Mouse (Mus musculus): ENCODE measurements around the gene Ctxn2. TPM values are rescaled to one million over a fixed set of nuclear protein-coding genes. Genes with fewer than 3 reads are reported as not detected.

Ctxn2 gene
- polyA plus RNA-seq, 1 experiment, result not detected

DNA sequence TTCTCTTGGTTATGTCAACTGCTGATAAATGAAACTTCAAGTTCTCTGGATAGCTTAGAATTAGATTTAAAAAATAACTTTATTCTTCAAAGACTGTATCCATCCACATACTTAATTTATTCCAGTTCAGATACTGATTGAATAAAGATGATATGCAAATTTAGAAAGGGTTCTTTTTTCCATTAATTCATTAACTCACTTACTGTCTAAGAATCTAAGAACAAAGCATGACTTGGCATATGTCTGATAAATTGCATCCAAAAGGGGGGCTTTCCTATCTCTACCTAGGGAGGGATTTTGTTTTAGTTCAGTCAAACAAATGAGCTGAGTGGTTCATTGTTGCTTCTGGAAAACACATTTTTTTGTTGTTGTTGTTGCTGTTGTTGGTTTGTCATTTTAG lies 5.8 kb downstream of the Ctxn2 start:
- Histone ChIP-seq H3K4me3 (no peak overlapping the region), H3K36me3 (ENCODE audit: control insufficient read depth, insufficient read depth) (no peaks in the 10 kb centered on the region), H3K4me2 (ENCODE audit: low read depth) (no peak overlapping the region), H3ac (ENCODE audit: control insufficient read depth, insufficient read length) (no peak overlapping the region), H3K79me2 (ENCODE audit: control insufficient read depth, insufficient read depth) (no peaks in the 10 kb centered on the region), H3K27me3 (ENCODE audit: control insufficient read depth, insufficient read depth, insufficient read length) (no peaks in the 10 kb centered on the region)
- no peak for TF ChIP-seq CEBPB (IDR thresholded peaks at IDR 0.05; ENCODE audit: insufficient read depth, poor library complexity, severe bottlenecking)

DNA sequence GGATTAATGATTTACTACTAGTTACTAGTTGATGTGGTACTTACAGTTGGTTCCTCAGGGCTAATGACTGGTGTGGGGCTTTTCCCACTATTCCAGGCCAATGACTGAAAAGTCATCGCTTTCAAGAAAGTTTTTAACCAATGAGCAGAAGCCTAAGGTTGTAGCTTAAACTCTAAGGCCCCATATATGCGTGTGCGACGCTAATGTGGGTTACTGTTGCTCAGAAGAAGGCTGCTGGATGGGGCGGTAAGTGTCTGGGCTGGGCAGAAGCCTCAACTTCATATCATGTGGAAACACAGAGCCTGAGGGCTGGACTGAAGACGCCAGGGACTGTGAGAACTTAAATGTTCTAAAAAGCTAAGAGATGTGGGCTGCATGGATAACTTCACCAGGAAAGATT lies 15.9 kb downstream of the Ctxn2 start, which contains the start of gene Slc12a1:
Gene Slc12a1 (plus strand): TSS at position 118 of the 400 bp plus-strand sequence.
- Histone ChIP-seq H3K4me2 (ENCODE audit: low read depth) (no peak within 1 kb of the TSS), H3K4me3 (no peak within 1 kb of the TSS), H3K79me2 (ENCODE audit: control insufficient read depth, insufficient read depth) (no peaks in the 10 kb centered on the region), H3K27me3 (ENCODE audit: control insufficient read depth, insufficient read depth, insufficient read length) (no peaks in the 10 kb centered on the region), H3K36me3 (ENCODE audit: control insufficient read depth, insufficient read depth) (no peaks in the 10 kb centered on the region), H3ac (ENCODE audit: control insufficient read depth, insufficient read length) (no peak within 1 kb of the TSS)
- no peak for TF ChIP-seq MYOD1 (IDR thresholded peaks at IDR 0.05; ENCODE audit: control insufficient read depth in 1 of 3, insufficient read length in 2 of 3, low read depth in 2 of 3)
- no peak for TF ChIP-seq E2F4 (IDR thresholded peaks at IDR 0.05; ENCODE audit: insufficient read depth)
- TF ChIP-seq SRF (IDR thresholded peaks at IDR 0.05; ENCODE audit: control insufficient read depth, insufficient read length, low read depth), result no peak
- TF ChIP-seq CEBPB (IDR thresholded peaks at IDR 0.05; ENCODE audit: insufficient read depth, poor library complexity, severe bottlenecking), result no peak
- TF ChIP-seq TCF3 (IDR thresholded peaks at IDR 0.05; ENCODE audit: insufficient read length, low read depth), result no peak
- TF ChIP-seq TCF12 (IDR thresholded peaks at IDR 0.05; ENCODE audit: insufficient read depth, poor library complexity, severe bottlenecking), result no peak
- TF ChIP-seq USF1 (IDR thresholded peaks at IDR 0.05; ENCODE audit: low read depth), result no peak
- no peak for TF ChIP-seq REST (IDR thresholded peaks at IDR 0.05; ENCODE audit: insufficient read depth, insufficient read length)
- no peak for TF ChIP-seq POLR2AphosphoS2 (IDR thresholded peaks at IDR 0.05; ENCODE audit: insufficient read length, low read depth)
- no peak for TF ChIP-seq MYOG (IDR thresholded peaks at IDR 0.05; ENCODE audit: control insufficient read depth in 1 of 3, insufficient read depth in 1 of 3, insufficient read length in 2 of 3, low read depth in 2 of 3)
- TF ChIP-seq MAX (IDR thresholded peaks at IDR 0.05; ENCODE audit: low read depth), result no peak
- no peak for TF ChIP-seq POLR2A (IDR thresholded peaks at IDR 0.05; ENCODE audit: insufficient read length, low read depth)

DNA sequence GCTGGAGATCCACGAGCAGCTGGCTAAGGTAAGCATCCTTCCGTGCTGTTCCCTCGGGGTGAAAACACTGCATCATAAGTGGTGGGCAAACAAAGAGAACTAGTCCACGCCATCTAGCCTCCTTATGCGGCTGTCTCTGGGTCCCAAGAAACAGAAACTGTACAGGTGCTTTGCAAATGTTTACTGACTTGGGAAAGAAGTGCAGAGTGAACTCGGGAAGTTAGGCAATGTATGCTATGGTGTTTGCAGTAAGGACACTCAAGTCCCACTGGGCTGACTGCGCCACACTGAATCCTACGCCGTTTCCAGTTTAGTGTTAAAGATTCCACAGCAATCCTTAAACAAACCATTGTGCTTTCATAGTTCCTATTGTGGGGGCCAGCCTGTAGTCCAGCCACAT lies 17.8 kb downstream of the Ctxn2 start:
- no peak overlapping the region for H3K4me2 ChIP-seq (ENCODE audit: low read depth)
- no peaks in the 10 kb centered on the region for H3K79me2 ChIP-seq (ENCODE audit: control insufficient read depth, insufficient read depth)
- no peaks in the 10 kb centered on the region for H3K36me3 ChIP-seq (ENCODE audit: control insufficient read depth, insufficient read depth)
- no peak overlapping the region for H3ac ChIP-seq (ENCODE audit: control insufficient read depth, insufficient read length)
- TF ChIP-seq USF1 (IDR thresholded peaks at IDR 0.05; ENCODE audit: low read depth), result no peak
- TF ChIP-seq SRF (IDR thresholded peaks at IDR 0.05; ENCODE audit: control insufficient read depth, insufficient read length, low read depth), result no peak
- TF ChIP-seq TCF3 (IDR thresholded peaks at IDR 0.05; ENCODE audit: insufficient read length, low read depth), result no peak
- no peak for TF ChIP-seq E2F4 (IDR thresholded peaks at IDR 0.05; ENCODE audit: insufficient read depth)
- TF ChIP-seq MYOD1 (IDR thresholded peaks at IDR 0.05; ENCODE audit: control insufficient read depth in 1 of 3, insufficient read length in 2 of 3, low read depth in 2 of 3), result no peak
- TF ChIP-seq CEBPB (IDR thresholded peaks at IDR 0.05; ENCODE audit: insufficient read depth, poor library complexity, severe bottlenecking), result no peak
- TF ChIP-seq MYOG (IDR thresholded peaks at IDR 0.05; ENCODE audit: control insufficient read depth in 1 of 3, insufficient read depth in 1 of 3, insufficient read length in 2 of 3, low read depth in 2 of 3), result no peak
- TF ChIP-seq POLR2AphosphoS2 (IDR thresholded peaks at IDR 0.05; ENCODE audit: insufficient read length, low read depth), result no peak
- no peak for TF ChIP-seq POLR2A (IDR thresholded peaks at IDR 0.05; ENCODE audit: insufficient read length, low read depth)
- TF ChIP-seq REST (IDR thresholded peaks at IDR 0.05; ENCODE audit: insufficient read depth, insufficient read length), result no peak
- no peak for TF ChIP-seq TCF12 (IDR thresholded peaks at IDR 0.05; ENCODE audit: insufficient read depth, poor library complexity, severe bottlenecking)
- TF ChIP-seq MAX (IDR thresholded peaks at IDR 0.05; ENCODE audit: low read depth), result no peak
- no peak overlapping the region for H3K4me3 ChIP-seq
- no peaks in the 10 kb centered on the region for H3K27me3 ChIP-seq (ENCODE audit: control insufficient read depth, insufficient read depth, insufficient read length)

GRCm38 (mm10) chr2:125155504-125155903 lies 19.0 kb downstream of the Ctxn2 start:
- H3ac ChIP-seq (ENCODE audit: control insufficient read depth, insufficient read length), result no peak overlapping the region
- H3K4me3 ChIP-seq, result no peak overlapping the region
- H3K36me3 ChIP-seq (ENCODE audit: control insufficient read depth, insufficient read depth), result no peaks in the 10 kb centered on the region
- H3K27me3 ChIP-seq (ENCODE audit: control insufficient read depth, insufficient read depth, insufficient read length), result no peaks in the 10 kb centered on the region
- H3K79me2 ChIP-seq (ENCODE audit: control insufficient read depth, insufficient read depth), result no peaks in the 10 kb centered on the region
- TF ChIP-seq E2F4 (IDR thresholded peaks at IDR 0.05; ENCODE audit: insufficient read depth), result no peak
- no peak for TF ChIP-seq TCF3 (IDR thresholded peaks at IDR 0.05; ENCODE audit: insufficient read length, low read depth)
- no peak overlapping the region for H3K4me2 ChIP-seq (ENCODE audit: low read depth)

DNA sequence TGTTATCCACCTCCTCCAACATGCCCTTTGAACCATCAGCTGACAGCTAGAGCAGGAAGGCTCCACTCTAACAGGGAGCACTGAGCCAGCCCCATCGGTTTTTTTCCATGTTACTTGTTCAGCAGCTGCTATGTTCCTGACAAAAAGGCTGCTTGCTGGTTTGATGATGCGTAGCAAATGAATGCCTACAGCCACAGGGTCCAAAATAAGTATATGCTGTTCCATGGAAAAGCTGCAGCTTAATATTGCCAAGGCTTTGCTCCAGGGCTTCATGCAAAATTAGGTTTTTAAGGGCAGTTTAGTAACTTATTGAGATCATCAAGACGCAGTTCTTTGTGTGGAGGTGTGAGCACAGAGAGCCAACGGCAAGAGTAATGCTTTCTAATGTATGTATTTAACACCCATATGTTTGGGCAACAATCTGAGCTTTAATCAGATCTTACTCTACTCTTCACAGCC lies 25.5 kb downstream of the Ctxn2 start:
- Histone ChIP-seq H3K36me3 (ENCODE audit: control insufficient read depth, insufficient read depth) (no peaks in the 10 kb centered on the region), H3ac (ENCODE audit: control insufficient read depth, insufficient read length) (no peak overlapping the region), H3K4me3 (no peak overlapping the region), H3K27me3 (ENCODE audit: control insufficient read depth, insufficient read depth, insufficient read length) (no peaks in the 10 kb centered on the region), H3K79me2 (ENCODE audit: control insufficient read depth, insufficient read depth) (no peaks in the 10 kb centered on the region), H3K4me2 (ENCODE audit: low read depth) (no peak overlapping the region)
- TF ChIP-seq TCF3 (IDR thresholded peaks at IDR 0.05; ENCODE audit: insufficient read length, low read depth), result no peak
- no peak for TF ChIP-seq USF1 (IDR thresholded peaks at IDR 0.05; ENCODE audit: low read depth)
- no peak for TF ChIP-seq TCF12 (IDR thresholded peaks at IDR 0.05; ENCODE audit: insufficient read depth, poor library complexity, severe bottlenecking)
- TF ChIP-seq REST (IDR thresholded peaks at IDR 0.05; ENCODE audit: insufficient read depth, insufficient read length), result no peak
- TF ChIP-seq E2F4 (IDR thresholded peaks at IDR 0.05; ENCODE audit: insufficient read depth), result no peak
- no peak for TF ChIP-seq MAX (IDR thresholded peaks at IDR 0.05; ENCODE audit: low read depth)
- TF ChIP-seq SRF (IDR thresholded peaks at IDR 0.05; ENCODE audit: control insufficient read depth, insufficient read length, low read depth), result no peak
- no peak for TF ChIP-seq CEBPB (IDR thresholded peaks at IDR 0.05; ENCODE audit: insufficient read depth, poor library complexity, severe bottlenecking)

All from myocyte (in vitro differentiated cells).